Mouse (Mus musculus): ENCODE measurements around the gene Gnptg.
"Not testable (repeated sequence)": the region's sequence is repeated elsewhere in the genome, so short reads cannot be mapped to it uniquely, and the experiment has no call there.

Gnptg gene

GRCm38 (mm10) chr17:25243131-25243780 lies 3.3 kb upstream of the Gnptg start:
- DNase-seq (ENCODE audit: low read depth): no peak

DNA sequence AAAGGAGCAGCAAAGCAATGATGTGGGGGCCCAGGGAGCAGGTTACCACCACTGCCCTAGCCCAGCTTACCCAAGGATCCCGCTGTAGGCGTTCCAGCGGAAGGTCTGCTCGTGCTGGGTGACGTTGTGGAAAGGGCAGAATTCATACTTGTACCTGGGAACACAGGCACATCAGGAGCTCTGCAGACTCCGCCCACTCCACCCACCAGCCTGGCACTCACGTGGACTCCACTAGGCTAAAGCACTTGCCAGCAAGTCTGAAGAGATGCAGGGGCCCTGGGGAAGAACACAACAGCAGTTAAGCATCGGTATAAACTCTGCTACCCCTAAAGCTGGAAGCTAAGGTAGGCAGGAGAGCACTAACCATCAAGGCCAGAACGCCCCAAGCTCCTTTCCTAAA lies 4.3 kb downstream of the Gnptg start:
- DNase-seq (ENCODE audit: low read depth): no peak

- DNase-seq (ENCODE audit: low read depth): not testable (repeated sequence)
These were observed 8.3 kb downstream of the Gnptg start for GRCm38 (mm10) chr17:25231621-25232020.

DNA sequence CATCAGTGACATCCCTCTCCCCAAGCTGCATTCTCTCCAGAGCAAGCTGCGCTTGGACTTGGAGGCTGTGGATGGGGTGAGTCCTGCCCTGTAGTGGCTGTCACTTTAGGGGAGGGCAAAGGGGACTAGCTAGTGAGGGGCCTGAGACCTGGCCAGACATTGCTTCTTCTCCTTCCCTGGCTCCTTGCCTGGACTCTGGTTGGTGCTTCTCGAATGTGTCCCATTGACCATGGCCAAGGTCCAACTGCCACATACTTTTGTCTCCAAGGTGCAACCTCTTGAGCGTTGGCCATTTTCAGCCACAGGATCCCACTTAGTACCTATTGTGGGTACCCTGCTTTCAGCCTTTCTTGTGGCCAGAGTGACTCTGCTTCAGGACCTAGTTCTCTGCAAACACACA lies 9.2 kb downstream of the Gnptg start:
- DNase-seq (ENCODE audit: low read depth): no peak

- not testable (repeated sequence) for DNase-seq (ENCODE audit: low read depth)
These were observed 9.8 kb downstream of the Gnptg start for GRCm38 (mm10) chr17:25230014-25230655.

GRCm38 (mm10) chr17:25227991-25228390 lies 11.9 kb downstream of the Gnptg start:
- no peak for DNase-seq (ENCODE audit: low read depth)

DNA sequence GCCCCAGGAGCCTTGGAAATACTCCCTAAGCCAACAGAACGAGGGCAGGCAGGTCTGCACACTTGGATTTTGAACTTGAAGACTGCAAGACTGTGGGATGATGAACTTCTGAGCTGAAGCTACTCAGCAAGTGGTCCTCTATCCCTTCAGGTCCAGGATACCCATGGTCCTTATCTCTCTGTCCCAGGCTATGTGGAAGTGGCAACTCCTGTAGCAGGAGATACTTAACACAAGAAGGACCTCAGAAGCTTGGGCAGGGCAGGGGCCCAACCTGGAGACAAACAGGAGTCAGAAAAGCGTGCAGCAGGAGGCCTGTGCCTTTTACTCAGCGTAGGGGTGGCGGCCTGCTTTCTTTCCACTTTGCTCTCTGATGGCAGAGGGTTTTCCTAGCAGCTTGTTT lies 14.3 kb downstream of the Gnptg start:
- DNase-seq (ENCODE audit: low read depth): no peak

- DNase-seq (ENCODE audit: low read depth): no peak
These were observed 15.2 kb downstream of the Gnptg start for GRCm38 (mm10) chr17:25224586-25225222.

GRCm38 (mm10) chr17:25222951-25223601 lies 16.8 kb downstream of the Gnptg start:
- no peak for DNase-seq (ENCODE audit: low read depth)

- not testable (repeated sequence) for DNase-seq (ENCODE audit: low read depth)
These were observed 17.4 kb downstream of the Gnptg start for GRCm38 (mm10) chr17:25222504-25222940.

GRCm38 (mm10) chr17:25221821-25222503 lies 18.0 kb downstream of the Gnptg start:
- DNase-seq (ENCODE audit: low read depth): no peak

- DNase-seq (ENCODE audit: low read depth): no peak
These were observed 19.2 kb downstream of the Gnptg start for GRCm38 (mm10) chr17:25220746-25221145.

- DNase-seq (ENCODE audit: low read depth): no peak
These were observed 20.2 kb downstream of the Gnptg start for GRCm38 (mm10) chr17:25219492-25220295.

GRCm38 (mm10) chr17:25218967-25219366 lies 21.0 kb downstream of the Gnptg start:
- DNase-seq (ENCODE audit: low read depth): no peak

GRCm38 (mm10) chr17:25215431-25215830 lies 24.5 kb downstream of the Gnptg start:
- no peak for DNase-seq (ENCODE audit: low read depth)

GRCm38 (mm10) chr17:25211705-25212104 lies 28.2 kb downstream of the Gnptg start:
- DNase-seq (ENCODE audit: low read depth): no peak

DNA sequence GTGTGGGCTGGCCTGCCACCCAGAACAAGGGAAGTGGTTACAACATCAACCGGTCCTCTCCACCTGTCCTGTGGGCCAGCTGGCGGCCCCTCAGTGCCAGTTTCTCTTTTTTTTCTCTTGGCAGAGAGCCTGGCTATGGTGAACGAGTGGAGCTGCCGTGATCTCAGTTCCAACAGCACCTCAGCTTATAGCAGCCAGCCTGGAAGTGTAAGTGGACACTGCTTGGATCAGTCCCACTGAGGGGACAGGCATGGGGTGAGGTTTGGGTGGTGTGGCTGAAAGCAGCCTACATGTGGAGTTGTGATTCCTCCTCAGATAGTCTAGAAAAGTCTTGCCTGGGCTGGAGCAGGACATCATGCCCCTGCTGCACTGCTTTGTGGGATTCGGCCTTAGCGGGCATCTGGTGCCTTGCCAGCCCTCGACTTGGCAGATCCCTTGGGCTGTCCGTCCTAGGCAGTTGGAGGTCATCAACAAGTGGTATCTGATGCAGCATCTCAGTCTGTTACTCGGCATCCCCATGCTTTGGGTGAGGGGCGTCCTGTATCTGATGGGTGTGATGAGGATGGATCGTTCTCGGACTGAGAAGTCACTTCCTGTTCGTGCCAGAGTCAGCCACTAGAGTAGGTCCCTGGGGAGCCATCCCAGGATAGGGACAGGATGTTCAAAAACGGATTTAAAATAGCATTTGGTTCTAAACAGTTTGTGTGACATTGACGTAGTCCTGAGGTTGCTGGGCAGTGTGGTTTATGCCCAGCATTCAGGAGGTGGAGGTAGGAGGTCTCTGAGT lies 29.1 kb downstream of the Gnptg start:
- no peak for DNase-seq (ENCODE audit: low read depth)

DNA sequence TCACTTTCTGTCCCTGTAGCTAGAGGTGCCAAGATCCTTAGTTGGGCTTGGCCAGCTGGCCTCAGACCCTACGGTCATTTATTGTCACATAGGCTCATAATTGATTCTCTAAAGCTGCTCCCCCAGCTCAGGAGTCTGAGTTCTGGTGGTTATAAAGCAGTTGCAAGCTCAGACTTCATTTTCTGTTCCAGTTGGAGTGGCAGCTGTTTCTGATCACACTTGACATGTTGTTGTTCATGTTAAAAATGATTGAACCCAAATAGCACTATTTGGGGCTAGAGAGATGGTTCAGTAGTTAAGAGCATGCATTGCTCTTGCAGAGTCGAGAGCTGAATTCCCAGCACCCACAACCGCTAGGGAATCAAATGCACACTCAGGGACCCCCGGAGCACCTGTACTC lies 29.9 kb downstream of the Gnptg start:
- DNase-seq (ENCODE audit: low read depth): no peak

DNA sequence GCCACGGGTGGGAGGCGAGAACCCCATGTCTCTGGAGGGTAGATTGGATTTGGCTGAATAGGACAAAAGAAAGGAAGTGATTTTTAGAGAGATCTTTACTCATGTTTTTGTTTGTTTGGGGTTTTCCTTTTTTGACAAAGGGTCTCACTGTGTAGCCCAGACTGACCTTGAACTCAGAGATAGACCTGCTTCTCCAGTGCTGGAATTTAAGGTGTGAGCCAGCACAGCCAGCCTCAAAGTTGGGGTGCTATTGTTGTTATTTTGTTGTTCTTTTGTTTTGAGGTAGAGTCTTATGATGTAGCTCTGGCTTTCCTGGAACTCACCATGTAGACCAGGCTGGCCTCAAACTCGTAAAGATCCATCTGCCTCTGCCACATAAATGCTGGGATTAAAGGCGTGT lies 37.5 kb downstream of the Gnptg start:
- no peak for DNase-seq (ENCODE audit: low read depth)

- no peak for DNase-seq (ENCODE audit: low read depth)
These were observed 50.8 kb downstream of the Gnptg start for GRCm38 (mm10) chr17:25189091-25189490.
